Mouse (Mus musculus): ENCODE data around the gene Fads6.

DNA sequence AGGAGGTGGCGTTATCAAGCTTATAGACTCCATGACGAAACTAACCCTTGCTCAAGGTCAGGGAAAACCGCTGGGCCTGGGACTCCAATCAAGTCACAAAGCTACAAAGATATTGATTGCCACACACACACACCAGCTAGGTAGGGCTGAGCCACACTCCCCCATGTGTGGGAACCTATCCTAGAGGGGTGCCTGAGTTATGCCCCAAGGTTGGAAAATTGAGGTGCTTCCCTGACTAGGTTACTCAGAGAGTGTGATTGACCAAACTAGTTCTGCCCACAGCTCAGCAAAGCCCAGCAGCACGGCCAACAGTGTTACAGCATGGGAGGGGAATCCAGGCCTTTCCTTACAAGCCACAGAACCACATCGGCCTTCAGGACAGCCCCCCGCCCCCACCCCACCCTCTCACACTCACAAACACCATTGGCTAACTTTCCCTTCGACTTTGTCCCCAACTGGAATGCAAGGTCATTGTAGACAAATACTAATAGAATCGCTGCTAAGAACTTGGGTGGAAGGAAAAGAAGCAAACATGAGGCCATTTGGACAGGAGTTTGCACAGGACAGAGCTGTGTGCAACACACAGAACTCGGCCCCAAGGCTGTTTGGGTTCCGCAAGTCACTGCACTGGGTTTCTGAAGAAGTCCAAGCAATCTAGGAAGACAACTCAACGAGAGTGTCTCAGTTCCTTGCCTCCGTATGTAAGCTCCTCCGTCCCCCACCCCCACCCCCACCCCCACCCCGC, 4.7 kb downstream of the Fads6 start:
- TF ChIP-seq CTCF (IDR thresholded peaks at IDR 0.05; ENCODE audit: extremely low read depth, insufficient read length, insufficient replicate concordance, low read depth, low read length) (no peak), POLR2A (IDR thresholded peaks at IDR 0.05; ENCODE audit: low read depth, low read length) (no peak)

Data from small intestine, adult 2 months (tissue).